Mouse (Mus musculus) forebrain, embryonic 14.5 days (tissue): ENCODE measurements around the gene Gm4881. TPM values are rescaled to one million over a fixed set of nuclear protein-coding genes. Genes with fewer than 3 reads are reported as not detected.
A peak's percentile ranks its signal among the peaks of the same experiment; 100 is the strongest.

Source experiments
- ATAC-seq: fragments of 200-750 bp; cut with Nextera tagmentation; 2 replicates; pipeline ENCODE4 v1.8.0; 2017; ENCODE audit warnings: mild to moderate bottlenecking, moderate library complexity
- DNase-seq: peaks from one replicate; pipeline ENCODE4 v3.0.0-alpha.2; 2015; ENCODE audit warnings: low spot score
- H3K27ac ChIP-seq: fragments of 300-500 bp; sonication (generic); 2 replicates; pipeline ENCODE4 v1.5.1; 2014; ENCODE audit warnings: low read depth, mild to moderate bottlenecking, control low read depth, low read length, moderate library complexity
- H3K27me3 ChIP-seq: fragments of 300-500 bp; sonication (generic); replicated peaks from 2 replicates; pipeline ENCODE4 v1.6.1; 2014; ENCODE audit warnings: low read length, control low read depth, mixed read lengths; ENCODE audit not compliant: control insufficient read depth, insufficient read depth
- H3K36me3 ChIP-seq: fragments of 300-500 bp; sonication (generic); 2 replicates; pipeline ENCODE4 v1.6.1; 2014; ENCODE audit warnings: low read length, control low read depth; ENCODE audit not compliant: control insufficient read depth, insufficient read depth
- H3K4me1 ChIP-seq: fragments of 300-500 bp; sonication (generic); 2 replicates; pipeline ENCODE4 v1.6.1; 2014; ENCODE audit warnings: antibody characterized with exemption, low read length, control low read depth; ENCODE audit not compliant: control insufficient read depth, insufficient read depth
- H3K4me2 ChIP-seq: fragments of 300-500 bp; sonication (generic); 2 replicates; pipeline ENCODE4 v1.6.1; 2014; ENCODE audit warnings: mild to moderate bottlenecking, control low read depth, low read length
- H3K4me3 ChIP-seq: fragments of 300-500 bp; sonication (generic); 2 replicates; pipeline ENCODE4 v1.5.1; 2014; ENCODE audit warnings: low read depth, low read length, control low read depth
- H3K9ac ChIP-seq: fragments of 300-500 bp; sonication (generic); 2 replicates; pipeline ENCODE4 v1.6.1; 2014; ENCODE audit warnings: mild to moderate bottlenecking, low read length, control low read depth, moderate library complexity
- H3K9me3 ChIP-seq: fragments of 300-500 bp; sonication (generic); replicated peaks from 2 replicates; pipeline ENCODE4 v1.6.1; 2016; ENCODE audit warnings: low read length, control low read depth, mixed read lengths; ENCODE audit not compliant: control insufficient read depth
- WGBS: fragments of 180-500 bp; shearing (Covaris S2); extraction: QIAGEN DNeasy Blood & Tissue Kit; methylation state at CpG from one replicate; pipeline ENCODE4 v1.1.7; 2014; 5-methylcytosine and 5-hydroxymethylcytosine counted together
- polyA plus RNA-seq: library from polyadenylated mRNA; unstranded; fragments of >200 nt; fragmentation: Nextera tagmentation; extraction: Ambion mirVana; gene quantifications from 2 replicates; pipeline ENCODE4 v1.2.1, GENCODE M21; 2014

Gene Gm4881
- polyA plus RNA-seq = 0.70 and 1.1 TPM in 2 replicates

DNA sequence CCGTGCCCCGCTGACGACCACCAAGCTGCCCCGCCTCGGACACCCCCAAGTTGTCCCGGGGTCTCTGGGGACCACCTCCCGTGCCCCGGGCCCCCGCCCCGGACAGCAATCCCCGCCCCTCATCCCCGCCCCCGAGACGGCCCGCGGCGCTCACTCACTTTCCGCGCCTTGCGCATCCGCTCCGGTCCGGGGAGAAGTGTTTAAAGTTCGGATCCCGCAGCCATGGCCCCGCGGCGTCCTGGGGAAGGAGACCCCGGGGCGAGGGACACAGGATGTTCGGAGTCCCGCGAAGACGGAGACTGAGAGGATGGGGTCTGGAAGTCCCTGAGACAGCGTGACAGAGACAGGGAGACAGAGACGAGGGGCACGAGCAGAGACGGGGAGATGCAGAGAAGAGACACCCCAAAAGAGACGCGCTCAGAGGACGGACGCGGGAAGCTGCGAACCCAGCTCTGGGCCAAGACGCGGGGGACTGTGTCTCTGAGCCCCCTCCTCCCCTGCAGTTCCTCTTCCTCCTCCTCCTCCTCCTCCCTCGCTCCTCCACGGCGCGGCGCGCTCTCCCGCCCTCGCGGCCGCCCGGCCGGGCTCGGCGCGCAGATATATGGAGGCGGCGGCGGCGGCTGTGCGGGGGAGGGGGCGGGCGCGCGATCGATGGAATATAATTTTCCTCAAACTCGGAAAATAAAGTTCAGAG lies at the start of gene Gm4881:
Gene Gm4881, minus strand, starts transcription at position 238 of the 694 bp plus-strand sequence.
- DNase-seq = no peak
- WGBS = under 1% methylated on average over 60 of the region's 72 CpGs
- Histone ChIP-seq H3K27me3 (peaks cover 92% of the 10 kb centered on the region), H3K4me2 (peak within 1 kb of the TSS; percentile 54), H3K9ac (peak within 1 kb of the TSS; percentile 46; the same call in 1 of the 2 replicates), H3K4me1 (peaks cover 3% of the 10 kb centered on the region; the same call in 1 of the 2 replicates), H3K36me3 (no peaks in the 10 kb centered on the region), H3K9me3 (no peaks in the 10 kb centered on the region), H3K4me3 (peak within 1 kb of the TSS; percentile 30), H3K27ac (no peak within 1 kb of the TSS)
- ATAC-seq = no peak

DNA sequence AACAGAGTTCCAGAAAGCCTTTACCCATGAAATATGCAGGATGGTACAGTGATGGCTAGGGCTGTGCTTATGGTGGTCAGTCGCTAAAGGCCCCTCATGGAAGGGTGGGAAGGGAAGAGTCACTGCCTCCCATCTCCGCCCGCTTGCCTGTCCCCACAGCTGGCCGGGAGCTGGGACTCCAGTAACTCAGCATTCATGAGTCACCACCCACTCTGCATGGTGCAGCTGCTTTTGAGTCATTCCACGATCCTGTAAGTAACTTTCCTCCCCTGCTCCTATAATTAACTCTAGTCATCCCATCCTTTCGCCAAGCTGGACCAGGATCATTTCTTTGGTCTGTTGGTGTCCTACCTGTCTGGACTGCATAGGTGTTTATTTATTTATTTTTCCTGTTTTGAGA lies 48.8 kb upstream of the Gm4881 start:
- ATAC-seq (no peak), DNase-seq (no peak)
- Histone ChIP-seq H3K4me3 (no peak overlapping the region), H3K9ac (no peak overlapping the region), H3K27ac (no peak overlapping the region), H3K9me3 (no peaks in the 10 kb centered on the region), H3K27me3 (no peaks in the 10 kb centered on the region), H3K4me1 (no peaks in the 10 kb centered on the region), H3K4me2 (no peak overlapping the region), H3K36me3 (peaks cover 85% of the 10 kb centered on the region)
- 82% methylated on average over 6 of the region's 6 CpGs for WGBS

DNA sequence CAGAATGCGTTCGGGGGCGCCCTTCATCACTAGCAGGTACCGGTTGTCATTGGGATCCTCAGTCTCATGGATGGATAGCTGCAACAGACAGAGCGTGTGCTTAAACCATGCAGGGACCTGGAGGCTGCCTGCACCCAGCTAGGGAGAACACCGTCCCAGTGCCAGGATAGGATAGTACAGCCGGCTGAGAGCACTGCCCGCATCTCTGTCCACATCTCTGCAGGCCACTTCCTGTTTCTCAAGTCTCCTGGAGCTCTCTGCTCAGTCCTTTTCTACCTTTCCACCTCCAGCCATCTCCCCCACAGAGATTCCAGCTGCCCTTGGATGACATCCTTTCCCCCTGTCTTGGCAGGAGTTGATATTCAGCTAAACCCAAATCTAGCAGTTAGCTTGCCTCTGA lies 46.2 kb upstream of the Gm4881 start:
- Histone ChIP-seq H3K36me3 (peaks cover 91% of the 10 kb centered on the region), H3K4me3 (no peak overlapping the region), H3K4me1 (no peaks in the 10 kb centered on the region), H3K4me2 (no peak overlapping the region), H3K27ac (no peak overlapping the region), H3K9ac (no peak overlapping the region), H3K9me3 (no peaks in the 10 kb centered on the region), H3K27me3 (no peaks in the 10 kb centered on the region)
- 72% methylated on average over 8 of the region's 8 CpGs for WGBS
- DNase-seq = no peak
- no peak for ATAC-seq

DNA sequence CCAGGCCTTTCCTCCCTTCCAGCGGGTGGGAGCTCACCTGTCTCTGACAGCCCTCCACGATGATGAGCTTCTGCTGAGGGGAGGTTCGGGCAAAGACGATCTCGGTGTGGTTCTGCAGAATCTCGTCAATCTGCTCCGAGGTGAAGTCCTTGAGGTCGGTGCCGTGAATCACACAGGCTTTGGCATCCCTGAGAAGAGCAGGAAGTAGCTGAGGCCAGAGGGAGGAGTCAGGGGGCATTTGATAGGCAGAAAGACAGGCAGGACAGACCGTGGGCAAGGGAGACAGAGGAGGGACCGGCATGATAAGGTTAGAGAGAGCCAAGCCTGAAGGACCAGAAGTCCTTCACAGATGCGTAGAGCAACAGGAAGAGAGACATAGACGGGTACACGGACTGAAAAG lies 43.6 kb upstream of the Gm4881 start:
- no peak overlapping the region for H3K4me3 ChIP-seq
- no peak overlapping the region for H3K9ac ChIP-seq
- 91% methylated on average over 14 of the region's 14 CpGs for WGBS
- no peak for ATAC-seq
- H3K9me3 ChIP-seq = no peaks in the 10 kb centered on the region
- H3K27me3 ChIP-seq = no peaks in the 10 kb centered on the region
- H3K4me2 ChIP-seq = no peak overlapping the region
- DNase-seq = no peak
- peaks cover 88% of the 10 kb centered on the region for H3K36me3 ChIP-seq
- H3K4me1 ChIP-seq = no peaks in the 10 kb centered on the region
- no peak overlapping the region for H3K27ac ChIP-seq

DNA sequence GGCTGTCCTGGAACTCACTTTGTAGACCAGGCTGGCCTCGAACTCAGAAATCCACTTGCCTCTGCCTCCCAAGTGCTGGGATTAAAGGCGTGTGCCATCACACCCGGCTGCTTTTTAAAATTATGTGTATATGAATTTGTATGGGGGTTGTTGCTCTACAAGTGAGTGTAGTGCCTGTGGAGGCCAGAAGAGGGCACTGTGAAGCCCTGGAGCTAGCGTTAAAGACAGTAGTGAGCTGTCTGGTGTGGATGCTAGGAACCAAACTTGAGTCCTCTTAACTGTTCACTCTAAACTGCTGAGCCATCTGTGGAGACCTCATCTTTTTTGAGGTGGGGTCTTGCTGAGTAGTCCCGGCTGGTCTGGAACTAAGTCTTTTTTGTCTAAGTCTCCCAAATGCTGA lies 41.5 kb upstream of the Gm4881 start:
- Histone ChIP-seq H3K9ac (no peak overlapping the region), H3K27me3 (no peaks in the 10 kb centered on the region), H3K27ac (no peak overlapping the region), H3K9me3 (no peaks in the 10 kb centered on the region), H3K4me1 (no peaks in the 10 kb centered on the region), H3K4me2 (no peak overlapping the region), H3K4me3 (no peak overlapping the region), H3K36me3 (peaks cover 86% of the 10 kb centered on the region)
- peak; percentile 17 for DNase-seq
- no peak for ATAC-seq
- 62% methylated on average over 5 of the region's 5 CpGs for WGBS

DNA sequence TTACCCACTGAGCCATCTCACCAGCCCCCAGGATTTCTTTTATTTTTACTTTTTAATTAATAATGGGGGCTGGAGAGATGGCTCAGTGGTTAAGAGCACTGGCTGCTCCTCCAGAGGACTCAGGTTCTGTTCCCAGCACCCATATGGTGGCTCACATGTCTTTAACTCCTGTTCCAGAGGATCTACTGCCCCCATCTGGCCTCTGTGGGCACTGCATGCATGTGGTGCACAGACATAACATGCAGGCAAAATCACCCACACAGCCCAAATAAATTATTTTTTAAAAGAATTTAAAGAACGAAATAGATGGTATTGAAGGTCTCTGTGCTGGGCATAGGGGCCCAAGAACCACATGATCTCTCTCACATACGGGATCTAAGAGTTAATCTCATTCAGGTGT lies 40.0 kb upstream of the Gm4881 start:
- ATAC-seq = no peak
- Histone ChIP-seq H3K4me2 (no peak overlapping the region), H3K9me3 (no peaks in the 10 kb centered on the region), H3K4me1 (no peaks in the 10 kb centered on the region), H3K27me3 (no peaks in the 10 kb centered on the region), H3K4me3 (no peak overlapping the region), H3K9ac (no peak overlapping the region), H3K36me3 (peaks cover 85% of the 10 kb centered on the region), H3K27ac (no peak overlapping the region)
- 96% methylated on average over 2 of the region's 2 CpGs for WGBS
- DNase-seq = no peak

DNA sequence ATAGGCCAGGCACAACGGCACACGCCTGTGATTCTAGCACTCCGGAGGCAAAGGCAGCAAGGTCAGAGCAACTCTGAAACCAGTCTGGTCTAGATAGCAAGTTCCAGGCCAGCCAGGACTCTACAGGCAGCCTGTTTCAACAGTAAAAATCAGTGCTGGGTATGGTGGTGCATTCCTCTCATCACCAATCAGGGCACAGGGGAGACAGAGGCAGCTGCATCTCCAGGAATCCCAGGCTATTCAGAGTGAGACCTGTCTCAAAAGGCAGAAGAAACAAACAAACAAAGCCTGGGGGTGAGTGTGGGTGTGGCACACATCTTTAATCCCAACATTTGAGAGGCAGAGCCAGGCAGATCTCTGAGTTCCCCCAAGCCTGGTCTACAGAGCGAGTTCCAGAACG lies 39.1 kb upstream of the Gm4881 start:
- peaks cover 85% of the 10 kb centered on the region for H3K36me3 ChIP-seq
- no peak overlapping the region for H3K4me2 ChIP-seq
- 92% methylated on average over 5 of the region's 5 CpGs for WGBS
- no peak for ATAC-seq
- no peak overlapping the region for H3K27ac ChIP-seq
- H3K4me3 ChIP-seq = no peak overlapping the region
- H3K27me3 ChIP-seq = no peaks in the 10 kb centered on the region
- no peak for DNase-seq
- no peaks in the 10 kb centered on the region for H3K9me3 ChIP-seq
- H3K9ac ChIP-seq = no peak overlapping the region
- no peaks in the 10 kb centered on the region for H3K4me1 ChIP-seq

DNA sequence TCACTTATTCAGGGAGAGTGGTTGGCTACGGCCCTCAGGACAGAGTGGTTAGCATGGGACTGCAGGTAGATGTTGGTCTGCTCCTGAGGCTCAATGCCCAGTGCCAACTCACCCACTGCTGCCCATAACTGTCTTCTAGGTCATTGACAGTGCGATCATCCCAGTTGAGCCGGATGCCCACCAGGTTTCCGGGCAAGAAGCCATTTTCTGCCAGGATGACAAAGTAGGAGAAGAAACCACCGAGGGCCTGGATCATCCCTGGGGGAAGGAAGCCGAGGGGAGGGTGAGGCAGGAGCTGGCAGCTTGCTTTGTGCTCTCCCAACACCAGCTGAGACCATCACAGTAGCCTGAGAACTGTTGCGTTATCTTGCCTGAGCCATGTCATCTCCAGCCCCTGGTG lies 36.1 kb upstream of the Gm4881 start:
- Histone ChIP-seq H3K4me1 (no peaks in the 10 kb centered on the region), H3K4me2 (no peak overlapping the region), H3K36me3 (peaks cover 69% of the 10 kb centered on the region), H3K27ac (no peak overlapping the region), H3K27me3 (no peaks in the 10 kb centered on the region), H3K4me3 (no peak overlapping the region), H3K9me3 (no peaks in the 10 kb centered on the region), H3K9ac (no peak overlapping the region)
- ATAC-seq = no peak
- WGBS = 85% methylated on average over 7 of the region's 7 CpGs
- no peak for DNase-seq

DNA sequence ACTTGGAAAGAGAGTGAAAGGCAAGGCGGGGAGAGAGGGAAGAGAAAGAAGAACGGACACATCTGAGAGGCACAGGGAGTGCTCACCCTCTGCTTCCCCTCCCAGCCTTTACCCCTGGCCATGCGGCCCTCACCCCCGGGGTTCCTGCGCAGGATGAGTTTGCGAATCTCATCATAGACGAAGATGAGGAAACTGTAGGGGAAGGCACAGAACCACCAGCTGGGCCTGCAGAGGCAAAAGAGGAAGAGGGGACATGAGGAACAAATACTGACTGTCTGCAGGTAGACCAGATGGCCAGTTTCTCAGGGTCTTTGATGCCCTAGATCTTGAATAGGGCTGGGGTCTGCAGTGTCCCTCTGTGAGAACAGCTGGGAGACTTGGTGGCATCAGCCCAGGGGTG lies 34.5 kb upstream of the Gm4881 start:
- Histone ChIP-seq H3K4me2 (no peak overlapping the region), H3K4me3 (no peak overlapping the region), H3K27ac (no peak overlapping the region), H3K27me3 (no peaks in the 10 kb centered on the region), H3K9me3 (no peaks in the 10 kb centered on the region), H3K36me3 (peaks cover 58% of the 10 kb centered on the region), H3K9ac (no peak overlapping the region), H3K4me1 (no peaks in the 10 kb centered on the region)
- WGBS = 92% methylated on average over 7 of the region's 7 CpGs
- DNase-seq (no peak), ATAC-seq (no peak)
